Mouse (Mus musculus) ES-Bruce4 (cell line): ENCODE data around the gene Ang.

Source experiments
- CTCF ChIP-seq: IDR thresholded peaks from one replicate; pipeline ENCODE4 v1.8.1; 2011; ENCODE audit warnings: low read depth, low read length
- POLR2A ChIP-seq: IDR thresholded peaks from one replicate; pipeline ENCODE4 v1.8.1; 2011; ENCODE audit warnings: low read length; ENCODE audit not compliant: insufficient read depth

DNA sequence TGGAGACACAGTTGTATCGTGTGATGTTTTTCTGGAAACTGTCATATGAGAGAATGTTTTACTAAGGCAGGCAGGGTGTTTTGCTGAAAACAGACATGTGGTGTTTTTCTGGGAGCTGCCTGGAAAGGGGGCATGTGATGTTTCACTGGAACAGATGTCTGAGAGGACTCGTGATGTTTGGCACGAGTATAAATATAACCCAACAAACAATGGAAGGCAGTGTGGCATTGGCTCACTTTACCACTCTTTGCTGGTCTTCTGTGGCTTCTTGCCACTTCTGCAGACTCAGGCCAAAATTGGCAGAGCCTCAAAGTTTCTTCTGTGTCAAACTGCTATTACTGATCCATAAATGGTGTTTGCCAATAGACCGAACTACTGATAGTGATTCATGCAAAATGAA is 52.3 kb downstream of the Ang start:
- TF ChIP-seq POLR2A (no peak), CTCF (no peak)
